Mouse (Mus musculus): ENCODE data around the gene Pklr.

The Pklr gene

DNA sequence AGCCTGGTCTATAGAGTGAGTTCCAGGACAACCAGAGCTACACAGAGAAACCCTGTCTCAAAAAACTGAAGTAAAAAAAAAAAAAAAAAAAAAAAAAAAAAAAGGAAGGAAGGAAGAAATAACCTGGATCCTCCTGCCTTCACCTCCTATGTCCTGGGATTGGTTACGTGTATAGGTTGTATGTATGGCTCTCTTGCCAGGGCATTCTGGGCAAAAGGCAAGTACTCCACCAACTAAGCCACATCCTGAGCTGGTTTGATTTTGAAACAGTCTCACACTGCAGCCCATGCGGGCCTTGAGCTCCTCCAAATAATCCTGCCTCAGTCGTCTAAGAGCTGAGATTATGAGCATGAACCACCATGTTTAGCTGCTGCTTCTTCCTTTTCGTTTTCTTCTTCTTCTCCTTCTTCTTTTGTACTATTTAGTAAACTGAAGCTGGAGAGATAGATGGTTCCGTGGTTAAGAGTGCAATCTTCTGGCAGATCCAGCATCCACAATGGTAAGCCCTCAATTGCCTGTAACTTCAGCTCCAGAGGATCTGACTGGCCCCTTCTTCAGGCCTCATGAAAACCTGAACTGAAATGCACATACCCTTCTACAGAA, 27.8 kb downstream of the Pklr start:
- DNase-seq (ENCODE audit: low read depth, low spot score): no peak

DNA sequence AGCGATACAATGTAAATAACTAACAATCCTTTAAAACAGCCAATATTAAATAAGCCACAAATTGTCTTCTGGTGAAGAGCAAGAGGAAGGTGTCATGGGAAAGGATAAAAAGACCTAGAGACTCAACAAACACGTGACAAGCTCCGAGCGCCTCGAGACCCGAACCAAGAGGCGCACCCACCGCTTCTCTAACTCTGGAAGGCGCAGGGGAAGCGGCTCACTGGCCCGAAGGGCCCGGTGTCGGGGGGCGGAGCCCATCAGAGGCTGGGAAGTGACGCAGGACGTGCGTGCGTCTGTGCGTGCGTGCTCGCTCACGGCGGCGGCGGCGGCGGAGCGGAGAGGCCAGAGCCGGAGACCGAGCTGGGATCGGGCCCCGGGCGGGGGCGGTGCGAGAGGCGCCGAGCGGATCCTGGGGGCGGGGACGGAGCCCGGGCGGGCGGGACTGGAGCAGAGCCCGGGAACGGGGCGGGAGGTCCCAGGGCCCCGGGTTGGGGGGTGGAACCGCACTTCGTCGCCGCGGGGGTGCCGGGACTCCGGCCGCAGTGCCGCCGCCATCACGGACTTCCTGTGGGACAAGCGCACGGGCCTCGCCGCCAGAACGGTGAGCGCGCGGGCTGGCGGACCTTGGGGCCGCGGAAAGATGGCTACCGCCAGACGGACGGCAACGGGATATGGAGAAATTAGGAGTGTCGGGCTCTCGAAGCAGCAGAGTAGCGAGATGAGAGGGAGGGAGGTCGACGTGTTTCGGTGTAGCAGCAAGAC, 28.7 kb downstream of the Pklr start, which contains the start of gene Clk2:
Clk2 (plus strand) TSS at position 290 of the 762 bp plus-strand sequence.
- peak; percentile 90 for DNase-seq (ENCODE audit: low read depth, low spot score)

DNA sequence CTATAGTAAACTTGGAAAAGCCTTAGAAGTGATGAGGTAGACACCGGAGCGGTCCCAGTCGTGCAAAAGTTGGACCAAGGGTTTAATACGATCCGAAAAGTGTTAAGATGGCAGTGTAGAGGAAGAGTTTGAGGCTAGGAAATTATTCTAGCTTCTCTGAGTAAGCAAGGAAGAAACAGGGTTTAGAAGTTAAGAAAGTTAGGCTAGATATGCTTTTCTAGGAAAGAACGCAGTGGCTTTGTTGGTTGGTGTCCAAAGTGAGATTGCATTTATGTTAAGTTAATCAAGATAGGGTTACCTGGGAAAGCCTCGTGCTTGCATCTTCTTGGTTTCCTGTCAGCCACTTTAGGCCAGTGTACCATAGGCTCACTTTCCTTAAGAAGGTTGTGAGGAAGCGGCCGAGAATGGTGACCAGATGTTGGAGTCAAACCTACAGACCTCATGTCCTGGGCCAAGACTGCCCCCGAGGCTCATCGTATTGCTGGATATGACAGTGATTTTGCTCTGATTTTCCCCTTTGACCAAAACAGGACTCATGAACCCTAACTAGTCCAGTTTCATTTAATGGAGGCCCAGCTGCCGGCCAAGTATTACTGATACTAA, 29.4 kb downstream of the Pklr start:
- DNase-seq (ENCODE audit: low read depth, low spot score): no peak

DNA sequence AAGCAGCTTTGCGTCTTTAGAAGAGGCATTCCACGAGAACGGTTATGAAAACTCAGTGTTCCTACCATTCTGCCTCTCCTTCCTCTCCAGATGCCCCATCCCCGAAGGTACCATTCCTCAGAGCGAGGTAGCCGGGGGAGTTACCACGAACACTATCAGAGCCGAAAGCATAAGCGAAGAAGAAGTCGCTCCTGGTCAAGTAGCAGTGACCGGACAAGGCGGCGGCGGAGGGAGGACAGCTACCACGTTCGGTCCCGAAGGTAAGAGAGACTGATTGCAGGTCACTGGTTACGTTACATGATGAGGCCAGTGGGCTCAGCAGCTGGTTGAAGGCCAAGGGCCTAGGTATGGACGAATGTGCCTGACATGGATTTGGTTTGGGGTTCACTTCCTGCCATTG, 31.0 kb downstream of the Pklr start:
- DNase-seq (ENCODE audit: low read depth, low spot score): no peak

DNA sequence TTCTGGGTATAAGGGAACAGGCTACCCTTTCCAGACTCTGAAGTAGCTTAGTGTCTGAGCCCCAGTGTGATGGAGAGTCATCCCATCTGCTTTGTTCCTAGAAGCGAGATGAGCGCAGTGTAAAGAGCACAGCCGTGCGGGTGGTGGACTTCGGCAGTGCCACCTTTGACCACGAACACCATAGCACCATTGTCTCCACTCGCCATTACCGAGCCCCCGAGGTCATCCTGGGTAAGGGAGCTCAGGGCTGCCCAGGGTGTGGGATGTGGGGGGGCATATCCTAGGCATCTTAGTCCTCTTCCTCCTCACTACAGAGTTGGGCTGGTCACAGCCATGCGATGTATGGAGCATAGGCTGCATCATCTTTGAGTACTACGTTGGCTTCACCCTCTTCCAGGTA, 38.9 kb downstream of the Pklr start:
- no peak for DNase-seq (ENCODE audit: low read depth, low spot score)

- DNase-seq (ENCODE audit: low read depth, low spot score): no peak
Observed at GRCm38 (mm10) chr3:89175544-89175943, 39.6 kb downstream of the Pklr start.

DNA sequence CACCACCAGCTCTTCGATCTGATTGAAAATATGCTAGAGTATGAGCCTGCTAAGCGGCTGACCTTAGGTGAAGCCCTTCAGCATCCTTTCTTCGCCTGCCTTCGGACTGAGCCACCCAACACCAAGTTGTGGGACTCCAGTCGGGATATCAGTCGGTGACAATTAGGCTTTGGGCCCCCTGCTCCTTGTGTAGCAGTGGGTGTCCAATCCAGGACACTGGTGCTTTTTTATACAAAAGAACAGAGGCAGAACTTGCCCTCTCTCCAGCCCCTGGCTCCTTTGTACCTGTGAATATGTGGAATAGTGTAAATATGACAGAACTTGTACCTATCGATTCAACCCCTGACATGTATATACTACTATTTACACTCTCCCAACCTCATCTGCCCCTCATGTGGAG, 40.5 kb downstream of the Pklr start:
- DNase-seq (ENCODE audit: low read depth, low spot score): no peak

DNA sequence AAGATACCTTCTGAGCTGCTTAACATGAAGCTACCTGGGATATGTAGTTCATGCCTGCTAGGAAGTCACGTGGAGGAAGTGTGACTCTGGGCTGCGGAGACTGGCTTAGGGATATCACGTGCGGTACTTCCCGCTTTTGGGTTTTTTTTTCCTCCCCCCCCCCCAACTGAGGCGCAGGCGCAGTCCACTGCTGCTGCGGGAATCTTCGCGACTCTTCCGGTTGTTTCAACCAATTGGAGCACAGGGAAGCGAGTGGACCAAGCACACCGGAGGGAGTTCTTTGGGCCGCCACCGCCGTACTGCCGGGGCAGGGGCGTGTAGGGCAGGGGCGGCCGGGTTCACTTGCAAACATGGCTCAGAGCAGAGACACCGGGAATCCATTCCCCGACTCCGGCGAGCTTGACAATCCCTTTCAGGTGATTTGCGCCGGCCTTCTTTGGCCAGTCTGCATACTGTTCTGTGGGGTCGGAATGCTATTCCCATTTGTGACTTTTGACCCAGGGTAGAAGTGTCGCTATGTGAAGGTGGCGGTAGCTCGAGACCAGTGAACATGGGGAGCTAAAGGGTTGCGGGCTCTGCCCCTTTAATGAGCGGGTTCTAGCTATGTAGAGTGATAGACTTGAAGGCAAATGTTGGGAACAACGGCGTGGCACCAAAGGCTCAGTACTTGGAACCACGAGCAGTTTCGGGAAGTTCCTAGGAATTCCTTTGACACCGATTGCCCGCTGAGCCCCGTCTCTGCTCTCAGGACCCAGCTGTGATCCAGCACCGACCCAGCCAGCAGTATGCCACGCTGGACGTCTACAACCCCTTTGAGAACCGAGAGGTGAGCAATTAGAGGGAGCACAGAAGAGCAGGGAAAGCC, 41.5 kb downstream of the Pklr start, which contains the start of gene Scamp3:
Scamp3 (plus strand) TSS at position 232 of the 865 bp plus-strand sequence.
- peak; percentile 81 for DNase-seq (ENCODE audit: low read depth, low spot score)

- no peak for DNase-seq (ENCODE audit: low read depth, low spot score)
Observed at GRCm38 (mm10) chr3:89178107-89178385, 42.1 kb downstream of the Pklr start.

DNA sequence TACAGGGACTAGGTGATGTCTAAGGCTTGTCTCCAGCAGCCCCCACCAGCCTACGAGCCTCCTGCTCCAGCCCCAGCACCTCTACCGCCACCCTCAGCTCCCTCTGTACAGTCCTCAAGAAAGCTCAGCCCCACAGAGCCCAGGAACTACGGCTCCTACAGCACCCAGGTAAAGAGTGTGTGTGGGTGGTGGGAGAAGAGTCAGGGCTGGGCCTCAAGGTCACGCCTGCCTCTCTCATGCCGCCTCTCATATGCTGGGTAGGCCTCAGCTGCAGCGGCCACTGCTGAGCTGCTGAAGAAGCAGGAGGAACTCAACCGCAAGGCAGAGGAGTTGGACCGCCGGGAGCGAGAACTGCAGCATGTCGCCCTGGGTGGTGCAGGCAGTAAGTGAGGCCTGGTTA, 43.1 kb downstream of the Pklr start:
- DNase-seq (ENCODE audit: low read depth, low spot score): no peak

- no peak for DNase-seq (ENCODE audit: low read depth, low spot score)
Observed at GRCm38 (mm10) chr3:89181749-89182500, 46.0 kb downstream of the Pklr start.

GRCm38 (mm10) chr3:89182531-89183057, 46.7 kb downstream of the Pklr start:
- DNase-seq (ENCODE audit: low read depth, low spot score): no peak

GRCm38 (mm10) chr3:89183058-89183958, 47.4 kb downstream of the Pklr start, which contains the start of gene Fam189b:
TSS of gene Fam189b (plus strand) at chr3:89183143.
- no peak for DNase-seq (ENCODE audit: low read depth, low spot score)

- DNase-seq (ENCODE audit: low read depth, low spot score): no peak
Observed at GRCm38 (mm10) chr3:89183959-89184315, 48.0 kb downstream of the Pklr start.

DNA sequence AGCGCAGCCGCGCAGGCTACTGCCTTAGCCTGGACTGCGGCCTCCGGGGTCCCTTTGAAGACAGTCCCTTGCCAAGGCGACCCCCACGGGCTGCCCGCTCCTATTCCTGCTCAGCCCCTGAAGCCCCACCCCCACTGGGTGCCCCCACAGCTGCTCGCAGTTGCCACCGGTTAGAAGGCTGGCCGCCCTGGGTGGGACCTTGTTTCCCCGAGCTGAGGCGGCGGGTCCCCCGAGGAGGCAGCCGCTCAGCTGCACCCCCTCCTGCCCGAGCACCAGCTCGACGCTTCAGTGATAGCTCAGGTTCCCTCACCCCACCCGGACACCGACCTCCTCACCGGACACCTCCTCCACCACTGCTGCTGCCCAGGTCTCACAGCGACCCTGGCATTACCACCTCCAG, 51.3 kb downstream of the Pklr start:
- no peak for DNase-seq (ENCODE audit: low read depth, low spot score)

GRCm38 (mm10) chr3:89187690-89188477, 51.9 kb downstream of the Pklr start:
- no peak for DNase-seq (ENCODE audit: low read depth, low spot score)

- DNase-seq (ENCODE audit: low read depth, low spot score): no peak
Observed at GRCm38 (mm10) chr3:89188478-89188875, 52.5 kb downstream of the Pklr start.

DNA sequence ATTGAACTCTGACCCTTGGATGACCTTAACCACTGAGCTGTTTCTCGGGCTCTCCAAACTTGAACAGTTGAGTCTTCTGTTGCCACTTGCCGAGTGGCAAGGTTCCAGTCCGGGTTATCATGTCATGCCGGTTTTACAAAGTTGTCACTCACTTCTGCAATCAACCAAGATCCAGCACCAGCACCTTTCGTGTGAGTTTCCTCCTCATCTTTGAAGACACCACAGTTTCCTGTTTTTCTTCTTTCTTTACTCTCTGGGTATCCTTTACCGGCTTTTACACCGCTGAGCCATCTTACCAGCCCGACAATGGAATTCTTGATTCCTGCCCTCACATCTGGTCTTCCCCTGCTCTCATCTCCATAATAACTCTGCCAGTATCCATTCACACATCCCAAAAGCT, 54.5 kb downstream of the Pklr start:
- DNase-seq (ENCODE audit: low read depth, low spot score): no peak

DNA sequence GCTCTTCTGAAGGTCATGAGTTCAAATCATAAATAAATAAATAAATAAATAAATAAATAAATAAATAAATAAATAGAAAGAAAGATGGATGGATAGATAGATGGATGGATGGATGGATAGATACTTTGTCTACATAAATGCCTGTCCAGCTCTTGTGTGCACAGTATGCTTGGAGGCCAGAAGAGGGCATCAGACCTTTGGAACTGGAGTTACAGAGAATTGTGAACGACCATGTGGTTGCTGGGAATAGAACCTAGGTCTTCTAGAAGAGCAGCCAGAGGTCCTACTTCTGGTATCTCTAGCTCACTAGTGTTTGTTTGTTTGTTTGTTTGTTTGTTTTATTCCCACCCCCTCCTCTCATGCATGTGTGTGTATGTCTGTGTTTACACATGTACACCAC, 57.4 kb downstream of the Pklr start:
- no peak for DNase-seq (ENCODE audit: low read depth, low spot score)

Data from c-Kit-negative CD71-positive TER-119-positive erythroid progenitor cells, embryonic 14.5 days (primary cell).